Mouse (Mus musculus) gastrocnemius, adult 18-20 months (tissue): ENCODE data around the gene Zfp932. TPM values are rescaled to one million over a fixed set of nuclear protein-coding genes. Genes with fewer than 3 reads are reported as not detected.
"Not testable (repeated sequence)": the region's sequence is repeated elsewhere in the genome, so short reads cannot be mapped to it uniquely, and the experiment has no call there.

Experiments
- DNase-seq: peaks from one replicate; pipeline ENCODE4 v3.0.0; 2021; ENCODE audit warnings: low spot score
- long read RNA-seq, 2 experiments: library from polyadenylated mRNA; stranded (forward); transcript quantifications; one replicate each; pipeline ENCODE4 v2.0.0; 2021
- total RNA-seq, 2 experiments: library from RNA; stranded (reverse); gene quantifications; 2 replicates each; pipeline ENCODE4 v1.2.3; 2021

Gene Zfp932
- 1 to 10 TPM; 7.3 to 9.8 TPM for total RNA-seq
- long read RNA-seq, experiment 1, partial matches to known transcripts, result 0 of 7 reads
- long read RNA-seq, experiment 1, other reads (novel, unspliced or antisense), result 2 of 7 reads
- long read RNA-seq, experiment 2, partial matches to known transcripts, result 0 of 4 reads
- long read RNA-seq, experiment 2, other reads (novel, unspliced or antisense), result 0 of 4 reads

DNA sequence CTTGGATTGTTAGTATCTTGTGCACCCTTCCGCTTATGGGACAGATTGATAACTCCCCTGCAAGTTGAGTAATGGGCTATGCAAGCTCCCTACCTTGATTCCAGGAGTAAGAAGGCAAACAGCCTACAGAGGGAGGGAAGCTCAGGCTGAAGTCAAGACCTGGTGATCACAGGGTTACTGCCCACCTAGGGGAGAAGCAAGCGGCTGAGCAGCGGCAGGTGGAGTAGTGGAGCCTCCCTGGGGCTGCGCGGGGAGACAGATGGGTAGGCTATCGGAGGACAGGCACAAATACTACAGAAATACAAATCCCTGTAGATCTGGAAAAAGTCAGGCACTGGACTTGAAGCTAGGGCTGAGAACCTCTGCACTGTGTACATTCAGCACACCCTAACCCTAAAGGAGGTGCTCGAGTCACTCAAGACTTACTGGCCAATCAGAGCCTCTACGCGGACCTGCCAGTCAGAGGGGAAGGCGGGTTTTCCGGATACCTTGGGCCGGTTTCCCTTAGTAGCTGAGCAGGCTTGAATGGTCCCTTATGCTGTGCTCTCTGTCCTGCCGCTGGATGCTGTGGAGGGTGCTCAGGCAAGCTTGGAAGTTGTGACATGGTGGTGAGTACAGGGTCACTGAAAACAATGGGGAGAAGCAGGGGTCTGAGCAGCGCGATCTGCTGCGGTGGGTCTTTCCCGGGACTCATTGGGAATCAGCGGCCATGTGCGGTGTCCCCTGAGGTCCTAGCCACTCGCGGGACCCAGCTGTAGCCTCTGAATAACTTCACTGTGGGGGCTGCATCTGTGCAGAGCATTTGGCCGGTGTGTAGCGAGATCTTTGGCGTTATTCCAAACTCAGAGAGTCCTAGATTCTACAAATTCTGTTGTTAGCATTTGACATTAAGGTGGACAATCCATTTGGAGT lies at the start of gene Zfp932:
Gene Zfp932 (plus strand): TSS at position 496 of the 912 bp plus-strand sequence.
- peak; percentile 83 for DNase-seq

- DNase-seq, result no peak
Measured at GRCm38 (mm10) chr5:109950281-109950680, 46.0 kb upstream of the Zfp932 start.

GRCm38 (mm10) chr5:109980743-109981142 lies 15.6 kb upstream of the Zfp932 start:
- DNase-seq, result not testable (repeated sequence)

DNA sequence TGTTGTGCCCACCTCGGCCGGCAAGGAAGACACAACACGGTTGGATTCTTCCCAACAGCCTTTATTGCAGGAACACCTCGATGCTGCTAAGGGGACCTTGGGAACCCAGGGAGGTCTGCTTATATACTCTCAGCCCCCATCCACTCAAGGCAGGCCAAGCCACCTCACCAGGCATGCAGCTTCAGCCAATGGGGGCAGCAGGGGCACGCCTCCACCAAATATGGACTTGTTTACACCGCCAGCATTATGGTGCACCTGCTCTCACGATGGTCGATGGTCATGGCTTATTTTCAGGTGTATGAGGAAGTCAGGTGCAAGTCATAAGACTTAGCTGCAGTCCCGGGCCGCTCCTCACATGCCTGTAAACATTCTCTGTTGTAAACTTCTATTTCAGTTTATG lies 860 bp upstream of the Zfp932 start:
- DNase-seq, result not testable (repeated sequence)

GRCm38 (mm10) chr5:110015775-110016174 lies 19.5 kb downstream of the Zfp932 start:
- not testable (repeated sequence) for DNase-seq

DNA sequence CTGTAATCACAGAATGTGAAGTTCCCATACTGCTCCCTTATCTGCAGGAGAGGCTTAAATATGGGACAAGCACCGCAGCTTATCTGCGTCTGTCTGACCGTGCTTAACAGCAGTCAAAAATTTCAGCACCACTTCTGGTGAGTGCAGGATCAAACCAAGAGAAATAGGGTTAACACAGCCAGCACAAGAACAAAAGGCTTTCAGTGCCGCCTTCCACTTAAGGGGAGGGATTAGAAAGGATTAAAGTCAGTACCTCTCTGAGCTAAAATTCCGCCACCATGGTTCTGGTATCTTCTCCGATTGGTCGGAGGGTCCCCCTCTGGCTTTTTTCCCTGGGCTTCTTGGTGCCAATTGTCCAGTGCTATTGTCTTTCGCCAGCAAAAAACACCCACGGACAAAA lies 27.0 kb downstream of the Zfp932 start:
- no peak for DNase-seq

GRCm38 (mm10) chr5:110023694-110024427 lies 27.5 kb downstream of the Zfp932 start:
- peak; percentile 3 for DNase-seq

DNA sequence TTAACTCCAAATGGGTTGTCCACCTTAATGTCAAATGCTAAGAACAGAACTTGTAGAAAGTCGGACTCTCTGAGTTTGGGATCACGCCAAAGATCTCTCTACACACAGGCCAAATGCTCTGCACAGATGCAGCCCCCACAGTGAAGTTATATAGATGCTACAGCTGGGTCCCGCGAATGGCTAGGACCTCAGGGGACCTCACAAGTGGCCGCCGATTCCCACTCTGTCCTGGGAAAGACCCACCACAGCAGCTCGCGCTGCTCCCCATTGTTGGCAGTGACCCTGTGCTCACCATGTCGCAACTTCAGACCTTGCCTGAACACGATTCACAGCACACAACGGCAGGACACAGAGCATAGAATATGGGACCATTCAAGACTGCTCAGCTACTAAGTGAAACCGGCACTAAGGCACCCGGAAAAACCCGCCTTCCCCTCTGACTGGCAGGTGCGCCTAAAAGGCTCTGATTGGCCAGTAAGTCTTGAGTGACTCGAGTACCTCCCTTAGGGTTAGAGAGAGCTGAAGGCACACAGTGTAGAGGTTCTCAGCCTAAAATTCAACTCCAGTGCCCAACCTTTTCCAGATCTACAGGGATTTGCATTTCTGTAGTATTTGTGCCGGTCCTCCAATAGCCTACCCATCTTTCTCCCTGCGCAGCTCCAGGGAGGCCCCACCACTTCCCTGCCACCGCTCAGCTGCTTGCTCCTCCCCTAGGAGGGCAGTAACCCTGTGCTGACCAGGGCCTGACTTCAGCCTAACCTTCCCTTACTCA lies 61.5 kb downstream of the Zfp932 start:
- peak; percentile 88 for DNase-seq

Other genes starting within 250 kb of the Zfp932 start
- under 1 TPM; 0.98 to 1.00 TPM for gene 4930522L14Rik, start 244.6 kb upstream of the Zfp932 start, total RNA-seq
- 1 to 10 TPM; 4.4 to 6.1 TPM for gene Gm15446, start 73.1 kb upstream of the Zfp932 start, total RNA-seq
- 1 to 10 TPM in 1 of 2 experiments, under 1 TPM in 1; 0.94 to 1.8 TPM for gene Gm17655, start 76.0 kb downstream of the Zfp932 start, total RNA-seq
- under 1 TPM; 0.24 to 0.39 TPM for gene Gm35315, start 97.9 kb downstream of the Zfp932 start, total RNA-seq
- not detected for gene Plcxd1, start 103.4 kb downstream of the Zfp932 start, total RNA-seq
- gene Gtpbp6, start 111.7 kb downstream of the Zfp932 start, total RNA-seq, result 10 to 100 TPM; 12.6 to 16.8 TPM
- gene Zfp605, start 113.6 kb downstream of the Zfp932 start, total RNA-seq, result 1 to 10 TPM; 4.0 to 4.5 TPM
- 10 to 100 TPM; 10.5 TPM for gene Chfr, start 139.3 kb downstream of the Zfp932 start, total RNA-seq
- 10 to 100 TPM; 39.6 to 46.1 TPM for gene Golga3, start 180.2 kb downstream of the Zfp932 start, total RNA-seq
- gene Ankle2, start 234.5 kb downstream of the Zfp932 start, total RNA-seq, result 10 to 100 TPM; 29.7 to 30.3 TPM